Mouse (Mus musculus): ENCODE measurements around the gene Nrm. TPM values are rescaled to one million over a fixed set of nuclear protein-coding genes. Genes with fewer than 3 reads are reported as not detected.

Gene Nrm
- total and polyA plus RNA-seq, 3 experiments, result 11.1 to 49.9 TPM; not detected in 1

- no peak for TF ChIP-seq ZC3H11A (IDR thresholded peaks at IDR 0.05; ENCODE audit: low read depth, low read length)
These were observed 38.6 kb upstream of the Nrm start (continued) for GRCm38 (mm10) chr17:35822564-35822963.

DNA sequence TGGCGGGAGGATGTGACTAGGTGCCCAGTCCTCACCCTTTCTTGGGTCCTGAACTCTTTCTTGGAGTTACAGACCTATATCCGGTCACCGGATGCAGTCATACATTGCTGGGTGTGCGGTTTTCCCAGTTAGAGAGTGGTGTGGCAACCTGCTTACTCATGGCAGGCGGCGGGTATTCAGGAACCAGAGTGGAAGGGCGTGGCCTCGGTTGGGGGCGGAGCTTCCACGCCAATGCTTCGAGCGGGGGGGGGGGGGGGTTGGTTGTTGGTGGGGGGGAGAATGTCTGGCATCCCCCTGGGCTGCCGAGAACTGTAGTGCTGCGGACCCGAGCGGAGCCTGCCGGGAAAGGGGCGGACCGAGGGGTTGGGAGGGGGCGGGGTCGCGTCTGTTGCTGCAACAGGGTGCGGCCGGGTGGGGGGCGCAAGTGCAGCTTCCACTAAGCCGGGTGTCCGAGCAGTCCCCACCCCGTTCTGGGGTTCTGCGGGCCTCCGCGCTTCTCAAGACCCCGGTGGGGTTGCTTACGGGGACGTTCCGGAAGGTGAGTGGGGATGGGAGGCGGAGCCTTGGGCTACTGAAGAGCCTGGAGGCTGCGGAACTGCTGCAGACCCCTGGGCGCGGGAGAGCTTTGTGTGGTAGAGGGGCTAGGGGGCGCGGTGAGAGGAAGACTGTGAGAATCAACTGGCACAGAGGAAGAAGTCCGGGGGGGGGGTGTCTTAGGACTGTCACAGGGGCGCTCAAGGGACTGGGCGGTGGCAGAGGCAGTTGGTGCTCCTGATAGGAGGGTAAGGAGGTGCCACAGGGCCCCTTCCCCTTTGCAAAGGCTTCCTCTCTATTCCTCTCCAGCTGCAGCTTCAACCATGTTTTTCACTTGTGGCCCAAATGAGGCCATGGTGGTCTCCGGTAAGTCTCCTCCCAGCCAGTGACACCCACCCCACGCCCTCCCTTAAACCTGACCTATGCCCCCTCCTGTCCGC lies 37.9 kb upstream of the Nrm start, which contains the start of gene Flot1:
Gene Flot1 (plus strand): TSS at position 267 of the 974 bp plus-strand sequence.
- DNase-seq (ENCODE audit: low read depth, low spot score), result peak; percentile 97
- H3K27ac ChIP-seq (ENCODE audit: control insufficient read depth, low read depth, low read length), result peak within 1 kb of the TSS; percentile 87
- no peaks in the 10 kb centered on the region for H3K9me3 ChIP-seq (replicated peaks; ENCODE audit: insufficient read depth, low read length)
- peaks cover 11% of the 10 kb centered on the region for H3K79me2 ChIP-seq (ENCODE audit: control insufficient read depth, insufficient read depth, low read length, poor library complexity)
- H3K9ac ChIP-seq (ENCODE audit: control insufficient read depth, low read depth, low read length, poor library complexity, severe bottlenecking), result peak within 1 kb of the TSS; percentile 94
- H3K27me3 ChIP-seq (ENCODE audit: control insufficient read depth in 1 of 2, insufficient read depth in 2 of 2, low read length in 2 of 2), result no peaks in the 10 kb centered on the region
- peaks cover 2 to 20% of the 10 kb centered on the region in 2 experiments; a peak in 2 of 4 replicates for H3K4me1 ChIP-seq (ENCODE audit: control insufficient read depth in 1 of 2, insufficient read depth in 2 of 2, low read length in 2 of 2)
- H3K36me3 ChIP-seq (ENCODE audit: control insufficient read depth in 1 of 2, insufficient read depth in 2 of 2, low read length in 2 of 2), result peaks cover 4 to 13% of the 10 kb centered on the region in 2 experiments; a peak in 3 of 4 replicates
- peak within 1 kb of the TSS; percentile 57 to 90 for H3K4me3 ChIP-seq (ENCODE audit: control insufficient read depth in 1 of 2, insufficient read depth in 1 of 2, low read depth in 2 of 2, low read length in 2 of 2)
- TF ChIP-seq MXI1 (IDR thresholded peaks at IDR 0.05; ENCODE audit: low read depth, low read length) (peak; percentile 75), EP300 (IDR thresholded peaks at IDR 0.05; ENCODE audit: low read depth in 1 of 2, low read length in 2 of 2) (peak in 1 of 2 experiments; percentile 79; a peak in 3 of 4 replicates), TAL1 (IDR thresholded peaks at IDR 0.05; ENCODE audit: low read length) (0 out of 2 replicates have a peak, but pooled peaks have one; percentile 18), NRF1 (IDR thresholded peaks at IDR 0.05; ENCODE audit: insufficient read depth, low read depth, low read length, poor library complexity, severe bottlenecking) (no peak), HCFC1 (IDR thresholded peaks at IDR 0.05; ENCODE audit: low read depth, low read length) (peak; percentile 63), ELF1 (IDR thresholded peaks at IDR 0.05; ENCODE audit: low read depth, low read length) (peak; percentile 52; the same call in 1 of the 2 replicates), GABPA (IDR thresholded peaks at IDR 0.05; ENCODE audit: low read depth, low read length) (0 out of 2 replicates have a peak, but pooled peaks have one; percentile 58), KAT2A (conservative IDR thresholded peaks at IDR 0.05; ENCODE audit: low read depth, low read length) (no peak), ETS1 (IDR thresholded peaks at IDR 0.05; ENCODE audit: low read depth, low read length) (peak; percentile 85), MAFK (IDR thresholded peaks at IDR 0.05; ENCODE audit: borderline replicate concordance, low read depth, low read length) (peak; percentile 56; the same call in 1 of the 2 replicates), NELFE (IDR thresholded peaks at IDR 0.05; ENCODE audit: low read depth, low read length) (peak; percentile 63), ZMIZ1 (IDR thresholded peaks at IDR 0.05; ENCODE audit: low read depth, low read length) (peak; percentile 82), ZNF384 (IDR thresholded peaks at IDR 0.05; ENCODE audit: low read depth, low read length) (no peak), MYC (IDR thresholded peaks at IDR 0.05; ENCODE audit: low read depth, low read length) (0 out of 2 replicates have a peak, but pooled peaks have one; percentile 42), E2F4 (IDR thresholded peaks at IDR 0.05; ENCODE audit: borderline replicate concordance, low read depth, low read length) (no peak), BHLHE40 (IDR thresholded peaks at IDR 0.05; ENCODE audit: borderline replicate concordance, low read depth, low read length) (no peak), MAX (IDR thresholded peaks at IDR 0.05; ENCODE audit: low read length) (peak; percentile 23; the same call in 1 of the 2 replicates), SMC3 (IDR thresholded peaks at IDR 0.05; ENCODE audit: low read depth, low read length) (no peak), RCOR1 (IDR thresholded peaks at IDR 0.05; ENCODE audit: low read depth, low read length) (0 out of 2 replicates have a peak, but pooled peaks have one; percentile 29), ZC3H11A (IDR thresholded peaks at IDR 0.05; ENCODE audit: low read depth, low read length) (no peak), RAD21 (IDR thresholded peaks at IDR 0.05; ENCODE audit: low read depth, low read length) (no peak), POLR2AphosphoS5 (IDR thresholded peaks at IDR 0.05; ENCODE audit: borderline replicate concordance, low read depth, low read length) (no peak), POLR2AphosphoS2 (IDR thresholded peaks at IDR 0.05; ENCODE audit: low read length) (peak; percentile 85), JUND (IDR thresholded peaks at IDR 0.05; ENCODE audit: low read depth, low read length) (no peak), CTCF (IDR thresholded peaks at IDR 0.05 in 2 of 3, conservative IDR thresholded peaks at IDR 0.05 in 1 of 3; ENCODE audit: control insufficient read depth in 1 of 3, insufficient read depth in 1 of 3, low read depth in 2 of 3, low read length in 3 of 3, poor library complexity in 1 of 3, severe bottlenecking in 1 of 3) (no peak), USF2 (IDR thresholded peaks at IDR 0.05; ENCODE audit: borderline replicate concordance in 1 of 2, insufficient read depth in 1 of 2, low read depth in 1 of 2, low read length in 2 of 2) (no peak), MYB (IDR thresholded peaks at IDR 0.05; ENCODE audit: low read depth, low read length) (0 out of 2 replicates have a peak, but pooled peaks have one; percentile 49), POLR2A (IDR thresholded peaks at IDR 0.05; ENCODE audit: control insufficient read depth in 1 of 2, insufficient read depth in 1 of 2, low read depth in 1 of 2, low read length in 2 of 2, poor library complexity in 1 of 2) (peak; percentile 20 to 70; a peak in 2 of 4 replicates), TBP (IDR thresholded peaks at IDR 0.05; ENCODE audit: low read depth, low read length) (no peak), MAZ (IDR thresholded peaks at IDR 0.05; ENCODE audit: low read depth, low read length) (peak; percentile 94; the same call in 1 of the 2 replicates), CHD1 (IDR thresholded peaks at IDR 0.05; ENCODE audit: low read depth, low read length) (no peak), ZKSCAN1 (IDR thresholded peaks at IDR 0.05; ENCODE audit: low read depth, low read length) (no peak)

All from MEL (cell line).